Mouse (Mus musculus): ENCODE results near the gene Mcidas. TPM values are rescaled to one million over a fixed set of nuclear protein-coding genes. Genes with fewer than 3 reads are reported as not detected.

Mcidas gene
- polyA plus RNA-seq, 1 experiment from 2014 or later: 1.2 TPM

- ATAC-seq (ENCODE audit: low FRiP score): peak; percentile 28; the same call in 1 of the 2 replicates
- DNase-seq (ENCODE audit: low spot score): no peak
- H3K27ac ChIP-seq: no peak overlapping the region
- no peaks in the 10 kb centered on the region for H3K36me3 ChIP-seq (replicated peaks; ENCODE audit: control insufficient read depth, insufficient read depth)
- H3K4me1 ChIP-seq (replicated peaks; ENCODE audit: control insufficient read depth, insufficient read depth, low read length): 0 out of 2 replicates have a peak, but pooled peaks cover 7% of the 10 kb centered on the region
- H3K4me2 ChIP-seq (replicated peaks): peak overlapping the region; percentile 62
- H3K27me3 ChIP-seq (ENCODE audit: control insufficient read depth, insufficient read depth, low read length): peaks cover 30% of the 10 kb centered on the region
- peak overlapping the region; percentile 56 for H3K4me3 ChIP-seq (replicated peaks; ENCODE audit: low read length)
- H3K9me3 ChIP-seq (ENCODE audit: control insufficient read depth, low read length): no peaks in the 10 kb centered on the region
- peak overlapping the region; percentile 63 for H3K9ac ChIP-seq
- WGBS: 2% methylated on average over 7 of the region's 7 CpGs
These were observed 37.7 kb downstream of the Mcidas start for GRCm38 (mm10) chr13:113031351-113031750.

- peak; percentile 68 for ATAC-seq (ENCODE audit: low FRiP score)
- no peaks in the 10 kb centered on the region for H3K36me3 ChIP-seq (replicated peaks; ENCODE audit: control insufficient read depth, insufficient read depth)
- DNase-seq (ENCODE audit: low spot score): peak; percentile 77
- peak overlapping the region; percentile 56 for H3K4me3 ChIP-seq (replicated peaks; ENCODE audit: low read length)
- 0 out of 2 replicates have a peak, but pooled peaks cover 7% of the 10 kb centered on the region for H3K4me1 ChIP-seq (replicated peaks; ENCODE audit: control insufficient read depth, insufficient read depth, low read length)
- peaks cover 30% of the 10 kb centered on the region for H3K27me3 ChIP-seq (ENCODE audit: control insufficient read depth, insufficient read depth, low read length)
- no peaks in the 10 kb centered on the region for H3K9me3 ChIP-seq (ENCODE audit: control insufficient read depth, low read length)
- under 1% methylated on average over 40 of the region's 40 CpGs for WGBS
- peak overlapping the region; percentile 63 for H3K9ac ChIP-seq
- peak overlapping the region; percentile 62 for H3K4me2 ChIP-seq (replicated peaks)
- peak overlapping the region; percentile 76 for H3K27ac ChIP-seq
These were observed 38.3 kb downstream of the Mcidas start for GRCm38 (mm10) chr13:113031792-113032571.

GRCm38 (mm10) chr13:113032831-113033230, 39.2 kb downstream of the Mcidas start:
- H3K27ac ChIP-seq: no peak overlapping the region
- ATAC-seq (ENCODE audit: low FRiP score) (no peak), DNase-seq (ENCODE audit: low spot score) (no peak)
- peak overlapping the region; percentile 62 for H3K4me2 ChIP-seq (replicated peaks)
- H3K9ac ChIP-seq: no peak overlapping the region
- no peak overlapping the region for H3K4me3 ChIP-seq (replicated peaks; ENCODE audit: low read length)
- H3K36me3 ChIP-seq (replicated peaks; ENCODE audit: control insufficient read depth, insufficient read depth): no peaks in the 10 kb centered on the region
- H3K27me3 ChIP-seq (ENCODE audit: control insufficient read depth, insufficient read depth, low read length): peaks cover 35% of the 10 kb centered on the region
- 0 out of 2 replicates have a peak, but pooled peaks cover 7% of the 10 kb centered on the region for H3K4me1 ChIP-seq (replicated peaks; ENCODE audit: control insufficient read depth, insufficient read depth, low read length)
- H3K9me3 ChIP-seq (ENCODE audit: control insufficient read depth, low read length): no peaks in the 10 kb centered on the region

- WGBS: 2% methylated on average over 11 of the region's 11 CpGs
- ATAC-seq (ENCODE audit: low FRiP score): no peak; the same call in 1 of the 2 replicates
- H3K4me1 ChIP-seq (replicated peaks; ENCODE audit: control insufficient read depth, insufficient read depth, low read length): 0 out of 2 replicates have a peak, but pooled peaks cover 7% of the 10 kb centered on the region
- H3K9me3 ChIP-seq (ENCODE audit: control insufficient read depth, low read length): no peaks in the 10 kb centered on the region
- no peak overlapping the region for H3K9ac ChIP-seq
- peak overlapping the region; percentile 96 for H3K4me2 ChIP-seq (replicated peaks)
- DNase-seq (ENCODE audit: low spot score): no peak
- no peaks in the 10 kb centered on the region for H3K36me3 ChIP-seq (replicated peaks; ENCODE audit: control insufficient read depth, insufficient read depth)
- H3K4me3 ChIP-seq (replicated peaks; ENCODE audit: low read length): peak overlapping the region; percentile 48
- H3K27ac ChIP-seq: no peak overlapping the region
- H3K27me3 ChIP-seq (ENCODE audit: control insufficient read depth, insufficient read depth, low read length): peaks cover 35% of the 10 kb centered on the region
These were observed 40.7 kb downstream of the Mcidas start for GRCm38 (mm10) chr13:113034271-113034886.

- Histone ChIP-seq H3K4me1 (replicated peaks; ENCODE audit: control insufficient read depth, insufficient read depth, low read length) (0 out of 2 replicates have a peak, but pooled peaks cover 7% of the 10 kb centered on the region), H3K9ac (peak within 1 kb of the TSS; percentile 51), H3K4me2 (replicated peaks) (peak within 1 kb of the TSS; percentile 96), H3K4me3 (replicated peaks; ENCODE audit: low read length) (peak within 1 kb of the TSS; percentile 48), H3K36me3 (replicated peaks; ENCODE audit: control insufficient read depth, insufficient read depth) (no peaks in the 10 kb centered on the region), H3K27ac (no peak within 1 kb of the TSS), H3K27me3 (ENCODE audit: control insufficient read depth, insufficient read depth, low read length) (peaks cover 35% of the 10 kb centered on the region), H3K9me3 (ENCODE audit: control insufficient read depth, low read length) (no peaks in the 10 kb centered on the region)
- ATAC-seq (ENCODE audit: low FRiP score) (no peak), DNase-seq (ENCODE audit: low spot score) (peak; percentile 32)
- WGBS: under 1% methylated on average over 46 of the region's 46 CpGs
These were observed 41.3 kb downstream of the Mcidas start, which contains the start of gene Cdc20b for GRCm38 (mm10) chr13:113034950-113035421. Gene Cdc20b (plus strand): TSS chr13:113035111.

GRCm38 (mm10) chr13:113035852-113036251, 42.2 kb downstream of the Mcidas start:
- no peak overlapping the region for H3K9ac ChIP-seq
- H3K4me3 ChIP-seq (replicated peaks; ENCODE audit: low read length): peak overlapping the region; percentile 48
- WGBS: 0% methylated on average over 4 of the region's 4 CpGs
- 0 out of 2 replicates have a peak, but pooled peaks cover 7% of the 10 kb centered on the region for H3K4me1 ChIP-seq (replicated peaks; ENCODE audit: control insufficient read depth, insufficient read depth, low read length)
- peaks cover 35% of the 10 kb centered on the region for H3K27me3 ChIP-seq (ENCODE audit: control insufficient read depth, insufficient read depth, low read length)
- peak; percentile 80 for ATAC-seq (ENCODE audit: low FRiP score)
- peak; percentile 96 for DNase-seq (ENCODE audit: low spot score)
- H3K27ac ChIP-seq: no peak overlapping the region
- peak overlapping the region; percentile 96 for H3K4me2 ChIP-seq (replicated peaks)
- H3K36me3 ChIP-seq (replicated peaks; ENCODE audit: control insufficient read depth, insufficient read depth): no peaks in the 10 kb centered on the region
- no peaks in the 10 kb centered on the region for H3K9me3 ChIP-seq (ENCODE audit: control insufficient read depth, low read length)

- Histone ChIP-seq H3K4me3 (replicated peaks; ENCODE audit: low read length) (peak overlapping the region; percentile 45), H3K36me3 (replicated peaks; ENCODE audit: control insufficient read depth, insufficient read depth) (no peaks in the 10 kb centered on the region), H3K9me3 (ENCODE audit: control insufficient read depth, low read length) (no peaks in the 10 kb centered on the region), H3K27ac (no peak overlapping the region), H3K9ac (peak overlapping the region; percentile 41; the same call in 1 of the 2 replicates), H3K27me3 (ENCODE audit: control insufficient read depth, insufficient read depth, low read length) (no peaks in the 10 kb centered on the region), H3K4me2 (replicated peaks) (peak overlapping the region; percentile 78), H3K4me1 (replicated peaks; ENCODE audit: control insufficient read depth, insufficient read depth, low read length) (no peaks in the 10 kb centered on the region)
- WGBS: 82% methylated on average over 3 of the region's 3 CpGs
- DNase-seq (ENCODE audit: low spot score) (no peak), ATAC-seq (ENCODE audit: low FRiP score) (no peak)
These were observed 51.2 kb downstream of the Mcidas start for GRCm38 (mm10) chr13:113044876-113045275.

GRCm38 (mm10) chr13:113045458-113046110, 51.9 kb downstream of the Mcidas start:
- Histone ChIP-seq H3K4me2 (replicated peaks) (peak overlapping the region; percentile 78), H3K4me1 (replicated peaks; ENCODE audit: control insufficient read depth, insufficient read depth, low read length) (no peaks in the 10 kb centered on the region), H3K4me3 (replicated peaks; ENCODE audit: low read length) (peak overlapping the region; percentile 45), H3K9ac (peak overlapping the region; percentile 41), H3K36me3 (replicated peaks; ENCODE audit: control insufficient read depth, insufficient read depth) (no peaks in the 10 kb centered on the region), H3K27me3 (ENCODE audit: control insufficient read depth, insufficient read depth, low read length) (no peaks in the 10 kb centered on the region), H3K9me3 (ENCODE audit: control insufficient read depth, low read length) (no peaks in the 10 kb centered on the region), H3K27ac (0 out of 2 replicates have a peak overlapping the region, but pooled peaks have one; percentile 51)
- DNase-seq (ENCODE audit: low spot score) (no peak), ATAC-seq (ENCODE audit: low FRiP score) (no peak)
- 31% methylated on average over 18 of the region's 18 CpGs for WGBS

All from hindbrain, embryonic 14.5 days (tissue).